Mouse (Mus musculus): Measurements from ENCODE around the gene Vim. TPM values are rescaled to one million over a fixed set of nuclear protein-coding genes. Genes with fewer than 3 reads are reported as not detected.

Gene Vim
- polyA plus RNA-seq, 2 experiments = 70.8 to 98.0 TPM

- Histone ChIP-seq H3K27ac (no peak overlapping the region), H3K36me3 (replicated peaks; ENCODE audit: control insufficient read depth, insufficient read depth, low read depth) (no peaks in the 10 kb centered on the region), H3K9me3 (ENCODE audit: control insufficient read depth, low read length) (no peaks in the 10 kb centered on the region), H3K4me3 (ENCODE audit: insufficient read depth in 1 of 2, low read depth in 2 of 2, low read length in 2 of 2) (peak overlapping the region; percentile 49 to 56), H3K27me3 (ENCODE audit: control insufficient read depth, insufficient read depth, low read length) (peaks cover 46% of the 10 kb centered on the region), H3K9ac (replicated peaks) (peak overlapping the region; percentile 18; the same call in 1 of the 2 replicates), H3K4me2 (ENCODE audit: low read depth) (peak overlapping the region; percentile 54), H3K4me1 (replicated peaks; ENCODE audit: control insufficient read depth in 2 of 2, insufficient read depth in 2 of 2, low read length in 1 of 2) (peaks cover 0 to 13% of the 10 kb centered on the region in 2 experiments; a peak in 3 of 4 replicates)
- WGBS (ENCODE audit: insufficient replicate concordance) = 0% methylated on average over 21 of the region's 21 CpGs
- no peak; the same call in 1 of the 2 replicates for TF ChIP-seq CTCF (IDR thresholded peaks at IDR 0.05; ENCODE audit: low read depth)
- DNase-seq (ENCODE audit: low read depth in 3 of 3, low spot score in 3 of 3) (no peak), ATAC-seq (ENCODE audit: insufficient read depth) (peak; percentile 67)
Measured at GRCm38 (mm10) chr2:13574801-13575150, 1.0 kb downstream of the Vim start.

- Histone ChIP-seq H3K4me3 (ENCODE audit: insufficient read depth in 1 of 2, low read depth in 2 of 2, low read length in 2 of 2) (peak overlapping the region; percentile 49 to 56), H3K4me2 (ENCODE audit: low read depth) (peak overlapping the region; percentile 54), H3K9me3 (ENCODE audit: control insufficient read depth, low read length) (no peaks in the 10 kb centered on the region), H3K4me1 (replicated peaks; ENCODE audit: control insufficient read depth in 2 of 2, insufficient read depth in 2 of 2, low read length in 1 of 2) (peaks cover 0 to 13% of the 10 kb centered on the region in 2 experiments; a peak in 3 of 4 replicates), H3K27me3 (ENCODE audit: control insufficient read depth, insufficient read depth, low read length) (peaks cover 46% of the 10 kb centered on the region), H3K9ac (replicated peaks) (no peak overlapping the region), H3K27ac (no peak overlapping the region), H3K36me3 (replicated peaks; ENCODE audit: control insufficient read depth, insufficient read depth, low read depth) (no peaks in the 10 kb centered on the region)
- DNase-seq (ENCODE audit: low read depth in 3 of 3, low spot score in 3 of 3) (peak in 1 of 3 experiments; percentile 26), ATAC-seq (ENCODE audit: insufficient read depth) (peak; percentile 29; the same call in 1 of the 2 replicates)
- 2% methylated on average over 13 of the region's 13 CpGs for WGBS (ENCODE audit: insufficient replicate concordance)
- TF ChIP-seq EP300 (IDR thresholded peaks at IDR 0.05; ENCODE audit: low read depth) (no peak), CTCF (IDR thresholded peaks at IDR 0.05; ENCODE audit: low read depth) (peak; percentile 59)
Measured at GRCm38 (mm10) chr2:13575287-13575801, 1.6 kb downstream of the Vim start.

- Histone ChIP-seq H3K4me2 (ENCODE audit: low read depth) (peak overlapping the region; percentile 54), H3K27ac (no peak overlapping the region), H3K27me3 (ENCODE audit: control insufficient read depth, insufficient read depth, low read length) (peaks cover 46% of the 10 kb centered on the region), H3K4me1 (replicated peaks; ENCODE audit: control insufficient read depth in 2 of 2, insufficient read depth in 2 of 2, low read length in 1 of 2) (peaks cover 0 to 13% of the 10 kb centered on the region in 2 experiments; a peak in 3 of 4 replicates), H3K9me3 (ENCODE audit: control insufficient read depth, low read length) (no peaks in the 10 kb centered on the region), H3K4me3 (ENCODE audit: insufficient read depth in 1 of 2, low read depth in 2 of 2, low read length in 2 of 2) (peak overlapping the region; percentile 49 to 56; a peak in 3 of 4 replicates), H3K36me3 (replicated peaks; ENCODE audit: control insufficient read depth, insufficient read depth, low read depth) (no peaks in the 10 kb centered on the region), H3K9ac (replicated peaks) (no peak overlapping the region)
- WGBS (ENCODE audit: insufficient replicate concordance) = 56% methylated on average over 6 of the region's 6 CpGs
- DNase-seq (ENCODE audit: low read depth in 3 of 3, low spot score in 3 of 3) (no peak), ATAC-seq (ENCODE audit: insufficient read depth) (no peak)
- TF ChIP-seq CTCF (IDR thresholded peaks at IDR 0.05; ENCODE audit: low read depth) (no peak), EP300 (IDR thresholded peaks at IDR 0.05; ENCODE audit: low read depth) (no peak)
Measured at GRCm38 (mm10) chr2:13575926-13576325, 2.2 kb downstream of the Vim start.

GRCm38 (mm10) chr2:13577399-13577798 is 3.7 kb downstream of the Vim start:
- 69% methylated on average over 1 of the region's 1 CpGs for WGBS (ENCODE audit: insufficient replicate concordance)
- ATAC-seq (ENCODE audit: insufficient read depth) (no peak), DNase-seq (ENCODE audit: low read depth in 3 of 3, low spot score in 3 of 3) (no peak)
- Histone ChIP-seq H3K9ac (replicated peaks) (no peak overlapping the region), H3K4me1 (replicated peaks; ENCODE audit: control insufficient read depth in 2 of 2, insufficient read depth in 2 of 2, low read length in 1 of 2) (peaks cover 0 to 11% of the 10 kb centered on the region in 2 experiments; a peak in 3 of 4 replicates), H3K9me3 (ENCODE audit: control insufficient read depth, low read length) (no peaks in the 10 kb centered on the region), H3K27me3 (ENCODE audit: control insufficient read depth, insufficient read depth, low read length) (peaks cover 39% of the 10 kb centered on the region), H3K4me3 (ENCODE audit: insufficient read depth in 1 of 2, low read depth in 2 of 2, low read length in 2 of 2) (no peak overlapping the region), H3K36me3 (replicated peaks; ENCODE audit: control insufficient read depth, insufficient read depth, low read depth) (no peaks in the 10 kb centered on the region), H3K4me2 (ENCODE audit: low read depth) (no peak overlapping the region), H3K27ac (no peak overlapping the region)
- no peak for TF ChIP-seq EP300 (IDR thresholded peaks at IDR 0.05; ENCODE audit: low read depth)
- TF ChIP-seq CTCF (IDR thresholded peaks at IDR 0.05; ENCODE audit: low read depth) = peak; percentile 10; the same call in 1 of the 2 replicates

- TF ChIP-seq EP300 (IDR thresholded peaks at IDR 0.05; ENCODE audit: low read depth) (no peak), CTCF (IDR thresholded peaks at IDR 0.05; ENCODE audit: low read depth) (0 out of 2 replicates have a peak, but pooled peaks have one; percentile 11)
- WGBS (ENCODE audit: insufficient replicate concordance) = 71% methylated on average over 14 of the region's 14 CpGs
- Histone ChIP-seq H3K27me3 (ENCODE audit: control insufficient read depth, insufficient read depth, low read length) (peaks cover 26% of the 10 kb centered on the region), H3K9me3 (ENCODE audit: control insufficient read depth, low read length) (no peaks in the 10 kb centered on the region), H3K4me3 (ENCODE audit: insufficient read depth in 1 of 2, low read depth in 2 of 2, low read length in 2 of 2) (no peak overlapping the region), H3K9ac (replicated peaks) (no peak overlapping the region), H3K36me3 (replicated peaks; ENCODE audit: control insufficient read depth, insufficient read depth, low read depth) (no peaks in the 10 kb centered on the region), H3K4me1 (replicated peaks; ENCODE audit: control insufficient read depth in 2 of 2, insufficient read depth in 2 of 2, low read length in 1 of 2) (peaks cover 0 to 10% of the 10 kb centered on the region in 2 experiments; a peak in 3 of 4 replicates), H3K4me2 (ENCODE audit: low read depth) (no peak overlapping the region), H3K27ac (no peak overlapping the region)
- ATAC-seq (ENCODE audit: insufficient read depth) (no peak), DNase-seq (ENCODE audit: low read depth in 3 of 3, low spot score in 3 of 3) (no peak)
Measured at GRCm38 (mm10) chr2:13578473-13579152, 4.9 kb downstream of the Vim start.
